In the genomic region with DNA sequence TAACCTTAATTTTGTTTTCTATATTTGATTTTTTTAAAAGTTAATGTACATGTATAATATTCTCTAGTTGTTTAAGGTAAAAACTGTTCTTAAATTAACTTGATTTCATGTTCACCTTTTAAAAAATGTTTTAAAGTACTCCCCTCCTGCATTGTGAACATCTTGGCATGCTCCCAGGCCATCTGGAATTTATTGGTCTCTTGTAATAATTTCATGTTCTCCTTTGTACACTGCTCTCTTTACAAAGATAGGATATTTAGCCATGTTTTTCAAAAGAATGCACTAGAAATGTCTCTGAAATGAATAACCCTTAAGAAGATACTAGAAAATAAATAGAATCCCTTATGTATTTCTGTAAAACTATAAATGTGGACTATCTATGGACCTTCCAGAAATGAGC, we compare ENCODE assay signal across 8 mouse cellular contexts. TPM values are rescaled to one million over a fixed set of nuclear protein-coding genes. Genes with fewer than 3 reads are reported as not detected.
DNase-seq lines count a peak whose midpoint lies in the region; ATAC-seq and TF ChIP-seq lines count a peak whose summit lies in the region.

No protein-coding gene starts in this region.

- no peak overlapping the region for H3K9ac ChIP-seq in heart, adult 2 months (ENCODE audit: low read depth, low read length)
- H3K9ac ChIP-seq in stomach, postnatal 0 days (ENCODE audit: low read length), result peak overlapping the region; percentile 68
- no peak overlapping the region for H3K9ac ChIP-seq in forebrain, embryonic 16.5 days (replicated peaks; ENCODE audit: low read depth, low read length)

- H3K27me3 ChIP-seq in heart, adult 2 months (ENCODE audit: control insufficient read depth, insufficient read depth, low read length), result no peaks in the 10 kb centered on the region
- H3K27me3 ChIP-seq in limb, embryonic 10.5 days (ENCODE audit: low read depth, poor library complexity, severe bottlenecking), result no peaks in the 10 kb centered on the region
- no peaks in the 10 kb centered on the region for H3K27me3 ChIP-seq in stomach, postnatal 0 days (ENCODE audit: control insufficient read depth, insufficient read depth, low read length)
- no peaks in the 10 kb centered on the region for H3K27me3 ChIP-seq in forebrain, embryonic 16.5 days (replicated peaks; ENCODE audit: control insufficient read depth, insufficient read depth, low read length)

- no peak for ATAC-seq in stomach, postnatal 0 days (ENCODE audit: low FRiP score, low TSS enrichment)
- ATAC-seq in forebrain, embryonic 16.5 days, result no peak

- TF ChIP-seq POLR2A in heart, adult 2 months (IDR thresholded peaks at IDR 0.05; ENCODE audit: insufficient read depth, low read depth, low read length), result no peak

- H3K4me2 ChIP-seq in stomach, postnatal 0 days (replicated peaks; ENCODE audit: low read depth), result peak overlapping the region; percentile 39; the same call in 1 of the 2 replicates
- H3K4me2 ChIP-seq in forebrain, embryonic 16.5 days (ENCODE audit: low read length), result no peak overlapping the region

- intact Hi-C loops in heart, adult 2 months (cut with DNase I), result loop anchor here (5.0 to 10.0 kb wide), 3 partner anchors 127 to 1087 kb away; no protein-coding TSS in a partner anchor
- intact Hi-C loops in heart, postnatal 25 days (cut with DNase I), result loop anchor here (2.0 to 10.0 kb wide), 5 partner anchors 377 to 1080 kb away; partner anchors contain the start of gene Gulp1

- H3K79me2 ChIP-seq in heart, adult 2 months (replicated peaks; ENCODE audit: control insufficient read depth, insufficient read depth, low read length), result no peaks in the 10 kb centered on the region

- H3K36me3 ChIP-seq in heart, adult 2 months (ENCODE audit: control insufficient read depth, insufficient read depth, low read length), result no peaks in the 10 kb centered on the region
- peaks cover 5% of the 10 kb centered on the region; the same call in 1 of the 2 replicates for H3K36me3 ChIP-seq in limb, embryonic 10.5 days
- no peaks in the 10 kb centered on the region for H3K36me3 ChIP-seq in stomach, postnatal 0 days (ENCODE audit: control insufficient read depth, insufficient read depth, low read length)
- no peaks in the 10 kb centered on the region for H3K36me3 ChIP-seq in forebrain, embryonic 16.5 days (ENCODE audit: control insufficient read depth, insufficient read depth)

- DNase-seq in heart, adult 2 months, result no peak
- no peak for DNase-seq in heart, postnatal 25 days (ENCODE audit: low spot score)
- DNase-seq in testis, postnatal 10 days (ENCODE audit: low spot score), result peak; percentile 56
- no peak for DNase-seq in testis, postnatal 14 days (ENCODE audit: low spot score)
- no peak for DNase-seq in limb, embryonic 10.5 days (ENCODE audit: low spot score)
- DNase-seq in stomach, postnatal 0 days (ENCODE audit: low spot score), result no peak
- DNase-seq in adrenal gland, postnatal 4 days (ENCODE audit: low spot score in 2 of 2), result no peak

- no peak for TF ChIP-seq EP300 in heart, adult 2 months (IDR thresholded peaks at IDR 0.05; ENCODE audit: insufficient read depth, low read depth, low read length)
- TF ChIP-seq EP300 in stomach, postnatal 0 days (optimal IDR thresholded peaks at IDR 0.05), result no peak

- H3K9me3 ChIP-seq in limb, embryonic 10.5 days (replicated peaks), result no peaks in the 10 kb centered on the region
- H3K9me3 ChIP-seq in stomach, postnatal 0 days (ENCODE audit: control insufficient read depth, low read length), result no peaks in the 10 kb centered on the region
- no peaks in the 10 kb centered on the region for H3K9me3 ChIP-seq in forebrain, embryonic 16.5 days (ENCODE audit: control insufficient read depth, low read length)

- H3K4me1 ChIP-seq in heart, adult 2 months (ENCODE audit: control insufficient read depth, insufficient read depth, low read length), result no peaks in the 10 kb centered on the region; the same call in 1 of the 2 replicates
- H3K4me1 ChIP-seq in limb, embryonic 10.5 days, result peaks cover 24% of the 10 kb centered on the region
- H3K4me1 ChIP-seq in stomach, postnatal 0 days (replicated peaks; ENCODE audit: control insufficient read depth, insufficient read depth), result no peaks in the 10 kb centered on the region
- no peaks in the 10 kb centered on the region for H3K4me1 ChIP-seq in forebrain, embryonic 16.5 days (replicated peaks; ENCODE audit: control insufficient read depth, insufficient read depth, low read length)

- TF ChIP-seq CTCF in heart, adult 2 months (IDR thresholded peaks at IDR 0.05), result no peak
- no peak for TF ChIP-seq CTCF in stomach, postnatal 0 days (IDR thresholded peaks at IDR 0.05; ENCODE audit: low read depth)

- peak overlapping the region; percentile 33 for H3K4me3 ChIP-seq in heart, adult 2 months
- H3K4me3 ChIP-seq in limb, embryonic 10.5 days, result peak overlapping the region; percentile 57
- peak overlapping the region; percentile 51 for H3K4me3 ChIP-seq in stomach, postnatal 0 days (ENCODE audit: low read depth, low read length)
- H3K4me3 ChIP-seq in forebrain, embryonic 16.5 days (replicated peaks; ENCODE audit: low read length), result no peak overlapping the region

- H3K27ac ChIP-seq in heart, adult 2 months, result peak overlapping the region; percentile 80
- H3K27ac ChIP-seq in limb, embryonic 10.5 days, result peak overlapping the region; percentile 93
- peak overlapping the region; percentile 87 for H3K27ac ChIP-seq in stomach, postnatal 0 days (replicated peaks)
- H3K27ac ChIP-seq in forebrain, embryonic 16.5 days (ENCODE audit: low read length), result no peak overlapping the region

RNA-seq across cellular contexts. Expression of gene Col3a1, which starts 0.6 kb away (rescaled TPM):
- total RNA-seq in heart, adult 2 months (2021), result 100 to 1,000 TPM in 1 of 2 experiments, 10 to 100 TPM in 1; 77.8 to 183 TPM
- 78.8 and 130 TPM in 2 replicates for polyA plus RNA-seq in heart, adult 2 months (2012; rRNA removed)
- 100 to 1,000 TPM; 422 to 465 TPM for total RNA-seq in heart, postnatal 25 days (2021)
- 348 and 463 TPM in 2 replicates for polyA plus RNA-seq in limb, embryonic 10.5 days (2016; fragmentation: Nextera tagmentation; extraction: Ambion mirVana)
- polyA plus RNA-seq in stomach, postnatal 0 days (2015; fragmentation: Nextera tagmentation; extraction: Ambion mirVana), result 1,202 and 1,254 TPM in 2 replicates
- total RNA-seq in adrenal gland, postnatal 4 days (2021), result 1,000 to 10,000 TPM; 1,017 to 1,108 TPM
- polyA plus RNA-seq in forebrain, embryonic 16.5 days (2015; fragmentation: Nextera tagmentation; extraction: Ambion mirVana), result 86.5 and 153 TPM in 2 replicates
